Mouse (Mus musculus) limb, embryonic 12.5 days (tissue): ENCODE measurements around the gene Ankdd1a. TPM values are rescaled to one million over a fixed set of nuclear protein-coding genes. Genes with fewer than 3 reads are reported as not detected.

Experiments used
- ATAC-seq: fragments of 200-750 bp; cut with Nextera tagmentation; 2 replicates; pipeline ENCODE4 v1.8.0; 2017; ENCODE audit warnings: low read depth, moderate TSS enrichment; ENCODE audit not compliant: insufficient number of reproducible peaks, insufficient read depth, low FRiP score, low TSS enrichment
- H3K27ac ChIP-seq: fragments of 300-500 bp; sonication (generic); 2 replicates; pipeline ENCODE4 v1.5.1; 2016; ENCODE audit warnings: mild to moderate bottlenecking, moderate library complexity
- H3K27me3 ChIP-seq: fragments of 300-500 bp; sonication (generic); 2 replicates; pipeline ENCODE4 v1.6.1; 2016; ENCODE audit warnings: mild to moderate bottlenecking, moderate library complexity
- H3K36me3 ChIP-seq: fragments of 300-500 bp; sonication (generic); 2 replicates; pipeline ENCODE4 v1.6.1; 2016; ENCODE audit warnings: mild to moderate bottlenecking, moderate library complexity
- H3K4me1 ChIP-seq: fragments of 300-500 bp; sonication (generic); replicated peaks from 2 replicates; pipeline ENCODE4 v1.6.1; 2016
- H3K4me2 ChIP-seq: fragments of 300-500 bp; sonication (generic); 2 replicates; pipeline ENCODE4 v1.6.1; 2016; ENCODE audit warnings: mild to moderate bottlenecking, moderate library complexity
- H3K4me3 ChIP-seq: fragments of 300-500 bp; sonication (generic); replicated peaks from 2 replicates; pipeline ENCODE4 v1.5.1; 2016; ENCODE audit warnings: mild to moderate bottlenecking
- H3K9ac ChIP-seq: fragments of 300-500 bp; sonication (generic); replicated peaks from 2 replicates; pipeline ENCODE4 v1.6.1; 2016; ENCODE audit warnings: mild to moderate bottlenecking, moderate library complexity
- H3K9me3 ChIP-seq: fragments of 300-500 bp; sonication (generic); 2 replicates; pipeline ENCODE4 v1.6.1; 2016; ENCODE audit warnings: mild to moderate bottlenecking, moderate library complexity
- WGBS: fragments of 180-500 bp; shearing (Covaris S2); methylation state at CpG from one replicate; pipeline ENCODE4 v1.1.7; 2016; 5-methylcytosine and 5-hydroxymethylcytosine counted together
- polyA plus RNA-seq: library from polyadenylated mRNA; unstranded; fragments of >200 nt; fragmentation: Nextera tagmentation; extraction: Ambion mirVana; gene quantifications from 2 replicates; pipeline ENCODE4 v1.2.1, GENCODE M21; 2016

Ankdd1a gene
- polyA plus RNA-seq, 1 experiment from 2014 or later = not detected

DNA sequence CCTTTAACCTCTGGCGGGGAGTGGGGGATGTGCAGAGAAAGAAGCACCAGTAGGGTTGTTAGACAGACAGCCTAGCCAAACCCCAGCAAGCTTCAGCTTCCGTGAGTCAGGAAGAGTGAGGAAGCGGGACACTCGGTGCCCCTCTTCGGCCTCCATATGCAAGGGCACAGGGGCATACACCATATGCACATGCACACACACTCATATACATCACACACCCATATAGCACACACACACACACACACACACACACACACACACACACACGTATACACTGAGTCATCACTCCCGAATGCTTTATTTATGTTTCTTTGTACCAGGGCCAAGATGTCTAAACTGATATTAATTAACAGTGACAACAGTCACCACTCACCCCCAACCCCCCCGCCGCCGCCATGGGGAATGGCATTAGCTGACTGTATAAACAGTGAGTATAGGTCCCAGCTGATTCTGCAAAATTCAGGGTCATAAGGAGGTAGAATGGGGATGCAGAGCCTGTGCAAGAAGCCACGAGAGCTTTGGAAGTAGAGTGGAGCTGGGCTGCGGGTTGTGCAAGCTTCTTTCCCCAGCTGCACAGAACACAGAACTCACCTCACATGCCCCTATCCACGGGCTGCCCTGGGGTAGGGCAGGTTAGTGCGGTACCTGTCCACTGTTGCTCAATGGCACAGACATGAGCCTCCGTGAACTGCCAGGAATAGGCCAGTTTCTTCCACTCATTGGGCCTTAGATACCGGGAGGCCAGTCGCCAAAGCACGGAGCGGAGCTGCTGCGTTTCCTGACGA, 17.1 kb downstream of the Ankdd1a start:
- WGBS = 86% methylated on average over 21 of the region's 21 CpGs
- Histone ChIP-seq H3K4me2 (no peak overlapping the region), H3K4me3 (no peak overlapping the region), H3K27ac (no peak overlapping the region), H3K9me3 (no peaks in the 10 kb centered on the region), H3K27me3 (no peaks in the 10 kb centered on the region), H3K4me1 (no peaks in the 10 kb centered on the region), H3K9ac (no peak overlapping the region), H3K36me3 (no peaks in the 10 kb centered on the region)
- no peak for ATAC-seq

GRCm38 (mm10) chr9:65502146-65502545, 17.8 kb downstream of the Ankdd1a start:
- Histone ChIP-seq H3K4me3 (no peak overlapping the region), H3K9me3 (no peaks in the 10 kb centered on the region), H3K4me1 (no peaks in the 10 kb centered on the region), H3K9ac (no peak overlapping the region), H3K4me2 (no peak overlapping the region), H3K27ac (no peak overlapping the region), H3K36me3 (no peaks in the 10 kb centered on the region), H3K27me3 (no peaks in the 10 kb centered on the region)
- WGBS = 61% methylated on average over 8 of the region's 8 CpGs
- ATAC-seq = no peak

GRCm38 (mm10) chr9:65492851-65493250, 27.1 kb downstream of the Ankdd1a start:
- Histone ChIP-seq H3K9me3 (no peaks in the 10 kb centered on the region), H3K4me2 (no peak overlapping the region), H3K9ac (no peak overlapping the region), H3K4me3 (no peak overlapping the region), H3K36me3 (peaks cover 16% of the 10 kb centered on the region), H3K27ac (no peak overlapping the region), H3K27me3 (no peaks in the 10 kb centered on the region), H3K4me1 (no peaks in the 10 kb centered on the region)
- 89% methylated on average over 4 of the region's 4 CpGs for WGBS
- no peak for ATAC-seq

GRCm38 (mm10) chr9:65492351-65492750, 27.6 kb downstream of the Ankdd1a start:
- H3K4me2 ChIP-seq = no peak overlapping the region
- no peaks in the 10 kb centered on the region for H3K9me3 ChIP-seq
- H3K4me1 ChIP-seq = no peaks in the 10 kb centered on the region
- no peak overlapping the region for H3K4me3 ChIP-seq
- H3K36me3 ChIP-seq = peaks cover 21% of the 10 kb centered on the region
- ATAC-seq = no peak
- no peaks in the 10 kb centered on the region for H3K27me3 ChIP-seq
- 84% methylated on average over 2 of the region's 2 CpGs for WGBS
- H3K9ac ChIP-seq = no peak overlapping the region
- H3K27ac ChIP-seq = no peak overlapping the region

DNA sequence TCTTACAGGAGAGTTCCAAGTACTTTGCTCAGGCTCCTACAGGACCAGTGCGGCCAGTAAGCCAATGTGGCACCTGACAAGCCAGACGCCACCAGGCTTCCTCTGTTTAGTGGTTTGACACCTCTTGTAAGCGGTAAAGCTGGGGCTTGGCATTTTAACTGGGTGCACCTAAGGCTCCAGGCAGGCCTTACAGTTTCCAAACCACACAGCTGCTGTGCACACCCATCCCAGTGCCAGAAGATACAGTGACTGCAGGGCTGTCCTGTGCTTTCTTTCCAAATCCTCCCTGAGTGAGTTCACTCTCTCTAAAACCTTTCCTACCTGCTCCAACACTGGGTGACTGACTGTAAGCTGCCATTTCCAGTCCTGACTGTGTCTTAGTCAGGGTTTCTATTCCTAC, 28.5 kb downstream of the Ankdd1a start:
- H3K4me2 ChIP-seq = no peak overlapping the region

GRCm38 (mm10) chr9:65480071-65480470, 39.9 kb downstream of the Ankdd1a start:
- no peaks in the 10 kb centered on the region for H3K9me3 ChIP-seq
- WGBS = 92% methylated on average over 5 of the region's 5 CpGs

More for the DNA sequence above, 28.5 kb downstream of the Ankdd1a start:
- H3K27me3 ChIP-seq = no peaks in the 10 kb centered on the region
- no peak overlapping the region for H3K4me3 ChIP-seq
- no peaks in the 10 kb centered on the region for H3K9me3 ChIP-seq
- H3K27ac ChIP-seq = no peak overlapping the region
- ATAC-seq = no peak
- peaks cover 30% of the 10 kb centered on the region for H3K36me3 ChIP-seq
- WGBS = 80% methylated on average over 3 of the region's 3 CpGs
- H3K4me1 ChIP-seq = no peaks in the 10 kb centered on the region
- no peak overlapping the region for H3K9ac ChIP-seq

GRCm38 (mm10) chr9:65479158-65479557, 40.8 kb downstream of the Ankdd1a start:
- H3K9me3 ChIP-seq = no peaks in the 10 kb centered on the region
- 83% methylated on average over 8 of the region's 8 CpGs for WGBS
- no peaks in the 10 kb centered on the region for H3K4me1 ChIP-seq
- H3K27me3 ChIP-seq = no peaks in the 10 kb centered on the region
- H3K4me2 ChIP-seq = no peak overlapping the region
- no peak overlapping the region for H3K4me3 ChIP-seq
- no peak overlapping the region; the same call in 1 of the 2 replicates for H3K9ac ChIP-seq
- no peak overlapping the region for H3K27ac ChIP-seq
- peaks cover 93% of the 10 kb centered on the region for H3K36me3 ChIP-seq
- no peak for ATAC-seq

More at GRCm38 (mm10) chr9:65480071-65480470, 39.9 kb downstream of the Ankdd1a start:
- H3K36me3 ChIP-seq = peaks cover 93% of the 10 kb centered on the region
- H3K9ac ChIP-seq = no peak overlapping the region
- H3K27ac ChIP-seq = no peak overlapping the region
- no peak overlapping the region for H3K4me3 ChIP-seq
- H3K4me1 ChIP-seq = no peaks in the 10 kb centered on the region
- H3K4me2 ChIP-seq = no peak overlapping the region
- no peaks in the 10 kb centered on the region for H3K27me3 ChIP-seq
- ATAC-seq = no peak

DNA sequence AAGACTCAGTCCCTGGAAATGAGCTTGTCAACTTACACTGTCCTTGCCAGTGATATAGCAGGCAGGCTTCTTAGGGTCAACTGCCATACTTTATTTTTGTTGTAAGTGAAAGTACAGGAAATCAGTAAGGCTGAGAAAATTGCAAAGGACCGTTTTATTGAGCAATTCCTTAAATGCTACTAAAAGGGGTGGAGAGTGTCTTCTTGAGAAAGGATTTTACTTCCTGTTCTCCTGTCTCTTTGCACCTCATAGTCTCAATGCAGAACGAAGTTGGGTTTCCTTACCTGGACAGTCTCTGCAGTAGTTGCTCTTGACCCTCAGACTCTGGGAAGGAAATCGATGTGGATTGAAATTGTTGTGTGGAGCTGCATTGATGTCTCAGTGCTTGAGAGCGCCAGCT, 47.2 kb downstream of the Ankdd1a start:
- H3K27ac ChIP-seq = 0 out of 2 replicates have a peak overlapping the region, but pooled peaks have one; percentile 7
- H3K9me3 ChIP-seq = no peaks in the 10 kb centered on the region
- 80% methylated on average over 4 of the region's 4 CpGs for WGBS
- H3K4me2 ChIP-seq = no peak overlapping the region
- H3K36me3 ChIP-seq = peaks cover 65% of the 10 kb centered on the region
- H3K4me3 ChIP-seq = no peak overlapping the region
- no peak overlapping the region for H3K9ac ChIP-seq
- peaks cover 13% of the 10 kb centered on the region; the same call in 1 of the 2 replicates for H3K4me1 ChIP-seq
- ATAC-seq = no peak
- H3K27me3 ChIP-seq = no peaks in the 10 kb centered on the region

GRCm38 (mm10) chr9:65467686-65468085, 52.3 kb downstream of the Ankdd1a start:
- no peak overlapping the region for H3K4me2 ChIP-seq
- no peaks in the 10 kb centered on the region for H3K27me3 ChIP-seq
- peaks cover 10% of the 10 kb centered on the region for H3K4me1 ChIP-seq
- ATAC-seq = no peak
- 69% methylated on average over 11 of the region's 11 CpGs for WGBS
- H3K36me3 ChIP-seq = peaks cover 48% of the 10 kb centered on the region
- no peak overlapping the region for H3K27ac ChIP-seq
- no peak overlapping the region for H3K9ac ChIP-seq
- H3K9me3 ChIP-seq = no peaks in the 10 kb centered on the region
- no peak overlapping the region for H3K4me3 ChIP-seq

DNA sequence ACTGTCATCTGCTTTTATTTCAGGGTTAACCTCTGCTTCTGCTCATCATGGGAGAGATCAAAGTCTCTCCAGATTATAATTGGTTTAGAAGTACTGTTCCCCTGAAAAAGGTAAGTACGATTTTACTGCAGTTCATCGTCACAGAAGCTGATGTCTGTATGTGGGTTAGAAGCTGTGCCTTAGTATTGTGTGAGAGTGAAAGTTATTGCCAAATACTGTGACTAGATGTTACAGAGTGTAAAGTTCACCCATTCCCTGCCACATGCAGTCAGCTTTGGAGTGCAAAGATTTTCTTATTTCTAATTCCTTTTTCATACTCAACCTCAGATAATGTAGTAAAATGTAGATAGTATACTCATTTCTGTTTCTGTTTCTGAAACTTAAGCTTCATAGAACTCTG, 54.8 kb downstream of the Ankdd1a start:
- 97% methylated on average over 2 of the region's 2 CpGs for WGBS
- no peak overlapping the region for H3K4me3 ChIP-seq
- H3K4me2 ChIP-seq = no peak overlapping the region
- no peak overlapping the region for H3K27ac ChIP-seq
- peaks cover 11% of the 10 kb centered on the region for H3K4me1 ChIP-seq
- no peak overlapping the region for H3K9ac ChIP-seq
- no peaks in the 10 kb centered on the region for H3K27me3 ChIP-seq
- no peaks in the 10 kb centered on the region for H3K9me3 ChIP-seq
- H3K36me3 ChIP-seq = peaks cover 37% of the 10 kb centered on the region
- ATAC-seq = no peak

DNA sequence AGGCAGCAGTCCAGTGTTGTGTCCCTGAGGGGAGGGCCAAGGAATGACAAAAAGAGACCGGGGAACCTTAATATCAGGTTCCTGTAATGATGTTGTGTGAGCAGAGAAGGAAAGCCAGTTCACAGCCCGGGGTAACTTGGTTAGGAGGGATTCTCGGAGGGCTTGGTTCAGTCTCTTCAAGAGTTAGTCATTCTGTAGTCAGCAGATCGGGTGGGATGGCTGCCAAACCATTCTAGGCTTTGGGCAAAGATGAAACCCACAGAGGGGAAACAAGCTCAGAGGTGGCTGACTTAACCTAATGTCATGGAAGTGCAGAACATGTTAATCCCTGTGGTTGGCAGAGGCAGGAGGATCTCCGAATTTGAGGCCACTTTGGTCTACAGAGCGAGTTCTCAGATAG, 55.8 kb downstream of the Ankdd1a start:
- H3K4me3 ChIP-seq = no peak overlapping the region
- no peak overlapping the region for H3K9ac ChIP-seq
- peaks cover 26% of the 10 kb centered on the region for H3K36me3 ChIP-seq
- ATAC-seq = no peak
- peaks cover 11% of the 10 kb centered on the region for H3K4me1 ChIP-seq
- no peaks in the 10 kb centered on the region for H3K9me3 ChIP-seq
- WGBS = 95% methylated on average over 6 of the region's 6 CpGs
- H3K27ac ChIP-seq = no peak overlapping the region
- no peaks in the 10 kb centered on the region for H3K27me3 ChIP-seq
- H3K4me2 ChIP-seq = no peak overlapping the region

- Histone ChIP-seq H3K9ac (no peak overlapping the region), H3K4me3 (no peak overlapping the region), H3K27me3 (no peaks in the 10 kb centered on the region), H3K27ac (no peak overlapping the region), H3K9me3 (no peaks in the 10 kb centered on the region), H3K36me3 (peaks cover 21% of the 10 kb centered on the region), H3K4me2 (no peak overlapping the region), H3K4me1 (peaks cover 11% of the 10 kb centered on the region)
- no peak for ATAC-seq
- WGBS = 74% methylated on average over 5 of the region's 5 CpGs
Measured at GRCm38 (mm10) chr9:65462544-65462943, 57.4 kb downstream of the Ankdd1a start.
